Mouse (Mus musculus): ENCODE measurements at regions not wholly inside any gene's neighbourhood (a gene's known extent, or its start where the extent isn't known, plus 50 kb on each side); places are given as distances from the start of the nearest gene placed in this dataset.

DNA sequence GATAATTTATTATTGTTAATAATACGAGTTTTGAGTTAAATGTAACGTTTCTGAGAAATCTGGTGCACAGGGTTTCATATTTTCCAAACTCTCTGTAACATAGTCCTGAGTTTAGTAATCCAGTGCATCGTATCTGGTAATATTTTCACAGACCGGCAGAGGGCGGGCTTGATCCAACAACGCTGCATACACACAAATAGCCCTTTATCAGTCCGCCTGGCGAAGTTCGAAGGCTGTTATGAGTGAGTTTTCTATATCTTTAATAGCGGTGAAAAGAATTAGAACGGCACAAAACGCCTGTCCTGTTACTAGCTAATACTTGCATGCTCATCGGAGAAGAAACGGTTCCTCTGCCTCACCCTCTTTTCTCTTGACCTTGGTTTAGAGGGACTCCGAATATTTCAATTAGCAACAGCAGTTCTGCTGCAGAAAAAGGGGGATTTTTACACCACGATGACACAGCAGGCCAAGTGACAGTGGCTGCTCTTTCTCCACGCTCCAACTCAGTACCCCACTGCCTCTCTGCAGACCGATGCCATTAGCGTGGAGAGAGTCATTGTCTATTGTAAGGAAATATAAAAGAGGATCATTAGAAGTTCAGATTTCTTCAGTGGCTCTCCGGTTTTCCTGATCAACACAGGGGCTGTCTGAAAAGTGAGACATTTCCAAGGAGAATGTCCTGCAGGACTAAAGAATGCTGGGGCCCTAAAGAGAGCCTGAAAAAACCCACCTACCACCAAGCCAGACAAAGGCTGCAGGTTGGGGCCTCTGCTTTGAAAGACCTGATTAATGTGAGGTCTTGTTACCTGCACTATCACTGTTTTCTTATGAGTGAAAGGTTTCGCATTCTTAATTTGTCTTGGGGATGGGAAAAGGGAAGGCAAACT lies 523.7 kb upstream of the Adam24 start:
- TF ChIP-seq CTCF (IDR thresholded peaks at IDR 0.05; ENCODE audit: control insufficient read depth, insufficient read depth, insufficient read length) (peak; percentile 23), MAX (IDR thresholded peaks at IDR 0.05) (no peak), CEBPB (IDR thresholded peaks at IDR 0.05; ENCODE audit: low read depth) (no peak), MYOG (IDR thresholded peaks at IDR 0.05; ENCODE audit: control insufficient read depth, extremely low read depth, insufficient read length) (no peak)

All from C2C12 (cell line).